Mouse (Mus musculus): ENCODE results near the gene Olfr827. TPM values are rescaled to one million over a fixed set of nuclear protein-coding genes. Genes with fewer than 3 reads are reported as not detected.
A peak's percentile ranks its signal among the peaks of the same experiment; 100 is the strongest.

Gene Olfr827
- not detected in 2 replicates for polyA plus RNA-seq (2014; fragmentation: Nextera tagmentation; extraction: Ambion mirVana)

- Histone ChIP-seq H3K27me3 (ENCODE audit: control insufficient read depth, insufficient read depth, low read length) (no peaks in the 10 kb centered on the region), H3K9ac (replicated peaks; ENCODE audit: low read depth, low read length) (no peak within 1 kb of the TSS), H3K36me3 (ENCODE audit: control insufficient read depth, insufficient read depth, low read length) (no peaks in the 10 kb centered on the region), H3K4me3 (ENCODE audit: low read depth, low read length) (no peak within 1 kb of the TSS), H3K4me1 (ENCODE audit: control insufficient read depth, insufficient read depth, low read length) (no peaks in the 10 kb centered on the region), H3K27ac (ENCODE audit: low read length) (no peak within 1 kb of the TSS), H3K4me2 (replicated peaks; ENCODE audit: low read depth, low read length) (no peak within 1 kb of the TSS), H3K9me3 (ENCODE audit: control insufficient read depth, low read depth, low read length) (no peaks in the 10 kb centered on the region)
- WGBS: 83% methylated on average over 1 of the region's 1 CpGs
- no peak for ATAC-seq (ENCODE audit: insufficient number of reproducible peaks, insufficient read depth, low FRiP score, low read depth)
These were observed at the start of gene Olfr827 for GRCm38 (mm10) chr10:130214303-130214702. Gene Olfr827 (minus strand): TSS chr10:130214403.

- no peak overlapping the region for H3K27ac ChIP-seq (ENCODE audit: low read length)
- WGBS: 64% methylated on average over 4 of the region's 4 CpGs
- no peak for ATAC-seq (ENCODE audit: insufficient number of reproducible peaks, insufficient read depth, low FRiP score, low read depth)
These were observed 49.0 kb upstream of the Olfr827 start for GRCm38 (mm10) chr10:130263203-130263602.

GRCm38 (mm10) chr10:130259483-130259882 lies 45.3 kb upstream of the Olfr827 start:
- no peak overlapping the region for H3K4me3 ChIP-seq (ENCODE audit: low read depth, low read length)
- H3K27ac ChIP-seq (ENCODE audit: low read length): no peak overlapping the region
- no peak overlapping the region for H3K4me2 ChIP-seq (replicated peaks; ENCODE audit: low read depth, low read length)
- WGBS: 64% methylated on average over 1 of the region's 1 CpGs
- H3K4me1 ChIP-seq (ENCODE audit: control insufficient read depth, insufficient read depth, low read length): no peaks in the 10 kb centered on the region
- 0 out of 2 replicates have a peak, but pooled peaks have one; percentile 23 for ATAC-seq (ENCODE audit: insufficient number of reproducible peaks, insufficient read depth, low FRiP score, low read depth)
- no peaks in the 10 kb centered on the region for H3K9me3 ChIP-seq (ENCODE audit: control insufficient read depth, low read depth, low read length)
- H3K36me3 ChIP-seq (ENCODE audit: control insufficient read depth, insufficient read depth, low read length): no peaks in the 10 kb centered on the region
- H3K27me3 ChIP-seq (ENCODE audit: control insufficient read depth, insufficient read depth, low read length): no peaks in the 10 kb centered on the region
- no peak overlapping the region for H3K9ac ChIP-seq (replicated peaks; ENCODE audit: low read depth, low read length)

More at GRCm38 (mm10) chr10:130263203-130263602, 49.0 kb upstream of the Olfr827 start:
- Histone ChIP-seq H3K9ac (replicated peaks; ENCODE audit: low read depth, low read length) (no peak overlapping the region), H3K4me3 (ENCODE audit: low read depth, low read length) (no peak overlapping the region), H3K4me1 (ENCODE audit: control insufficient read depth, insufficient read depth, low read length) (no peaks in the 10 kb centered on the region), H3K36me3 (ENCODE audit: control insufficient read depth, insufficient read depth, low read length) (no peaks in the 10 kb centered on the region), H3K9me3 (ENCODE audit: control insufficient read depth, low read depth, low read length) (no peaks in the 10 kb centered on the region), H3K4me2 (replicated peaks; ENCODE audit: low read depth, low read length) (no peak overlapping the region), H3K27me3 (ENCODE audit: control insufficient read depth, insufficient read depth, low read length) (no peaks in the 10 kb centered on the region)

- Histone ChIP-seq H3K36me3 (ENCODE audit: control insufficient read depth, insufficient read depth, low read length) (no peaks in the 10 kb centered on the region), H3K27ac (ENCODE audit: low read length) (no peak overlapping the region), H3K9ac (replicated peaks; ENCODE audit: low read depth, low read length) (no peak overlapping the region), H3K4me1 (ENCODE audit: control insufficient read depth, insufficient read depth, low read length) (no peaks in the 10 kb centered on the region), H3K4me3 (ENCODE audit: low read depth, low read length) (no peak overlapping the region), H3K27me3 (ENCODE audit: control insufficient read depth, insufficient read depth, low read length) (no peaks in the 10 kb centered on the region), H3K4me2 (replicated peaks; ENCODE audit: low read depth, low read length) (no peak overlapping the region), H3K9me3 (ENCODE audit: control insufficient read depth, low read depth, low read length) (no peaks in the 10 kb centered on the region)
- no peak for ATAC-seq (ENCODE audit: insufficient number of reproducible peaks, insufficient read depth, low FRiP score, low read depth)
- 0% methylated on average over 2 of the region's 2 CpGs for WGBS
These were observed 30.1 kb upstream of the Olfr827 start for GRCm38 (mm10) chr10:130244271-130244670.

- Histone ChIP-seq H3K27me3 (ENCODE audit: control insufficient read depth, insufficient read depth, low read length) (no peaks in the 10 kb centered on the region), H3K9ac (replicated peaks; ENCODE audit: low read depth, low read length) (no peak overlapping the region), H3K9me3 (ENCODE audit: control insufficient read depth, low read depth, low read length) (no peaks in the 10 kb centered on the region), H3K4me3 (ENCODE audit: low read depth, low read length) (no peak overlapping the region), H3K4me1 (ENCODE audit: control insufficient read depth, insufficient read depth, low read length) (no peaks in the 10 kb centered on the region), H3K36me3 (ENCODE audit: control insufficient read depth, insufficient read depth, low read length) (no peaks in the 10 kb centered on the region), H3K4me2 (replicated peaks; ENCODE audit: low read depth, low read length) (no peak overlapping the region), H3K27ac (ENCODE audit: low read length) (no peak overlapping the region)
- no peak for ATAC-seq (ENCODE audit: insufficient number of reproducible peaks, insufficient read depth, low FRiP score, low read depth)
- 68% methylated on average over 2 of the region's 2 CpGs for WGBS
These were observed 24.4 kb upstream of the Olfr827 start for GRCm38 (mm10) chr10:130238318-130239209.

- ATAC-seq (ENCODE audit: insufficient number of reproducible peaks, insufficient read depth, low FRiP score, low read depth): no peak
- H3K4me2 ChIP-seq (replicated peaks; ENCODE audit: low read depth, low read length): no peak overlapping the region
- 45% methylated on average over 1 of the region's 1 CpGs for WGBS
- H3K27ac ChIP-seq (ENCODE audit: low read length): no peak overlapping the region
- no peak overlapping the region for H3K4me3 ChIP-seq (ENCODE audit: low read depth, low read length)
- H3K27me3 ChIP-seq (ENCODE audit: control insufficient read depth, insufficient read depth, low read length): no peaks in the 10 kb centered on the region
- no peaks in the 10 kb centered on the region for H3K9me3 ChIP-seq (ENCODE audit: control insufficient read depth, low read depth, low read length)
- H3K36me3 ChIP-seq (ENCODE audit: control insufficient read depth, insufficient read depth, low read length): no peaks in the 10 kb centered on the region
- H3K4me1 ChIP-seq (ENCODE audit: control insufficient read depth, insufficient read depth, low read length): no peaks in the 10 kb centered on the region
- no peak overlapping the region for H3K9ac ChIP-seq (replicated peaks; ENCODE audit: low read depth, low read length)
These were observed 20.4 kb upstream of the Olfr827 start for GRCm38 (mm10) chr10:130234576-130234975.

- Histone ChIP-seq H3K27ac (ENCODE audit: low read length) (no peak overlapping the region), H3K27me3 (ENCODE audit: control insufficient read depth, insufficient read depth, low read length) (no peaks in the 10 kb centered on the region), H3K4me3 (ENCODE audit: low read depth, low read length) (no peak overlapping the region), H3K36me3 (ENCODE audit: control insufficient read depth, insufficient read depth, low read length) (no peaks in the 10 kb centered on the region), H3K4me1 (ENCODE audit: control insufficient read depth, insufficient read depth, low read length) (no peaks in the 10 kb centered on the region), H3K4me2 (replicated peaks; ENCODE audit: low read depth, low read length) (no peak overlapping the region), H3K9me3 (ENCODE audit: control insufficient read depth, low read depth, low read length) (no peaks in the 10 kb centered on the region), H3K9ac (replicated peaks; ENCODE audit: low read depth, low read length) (no peak overlapping the region)
- 75% methylated on average over 1 of the region's 1 CpGs for WGBS
- no peak for ATAC-seq (ENCODE audit: insufficient number of reproducible peaks, insufficient read depth, low FRiP score, low read depth)
These were observed 17.9 kb upstream of the Olfr827 start for GRCm38 (mm10) chr10:130232117-130232516.

- H3K4me3 ChIP-seq (ENCODE audit: low read depth, low read length): no peak overlapping the region
- H3K9ac ChIP-seq (replicated peaks; ENCODE audit: low read depth, low read length): no peak overlapping the region
- no peaks in the 10 kb centered on the region for H3K27me3 ChIP-seq (ENCODE audit: control insufficient read depth, insufficient read depth, low read length)
- no peaks in the 10 kb centered on the region for H3K4me1 ChIP-seq (ENCODE audit: control insufficient read depth, insufficient read depth, low read length)
- WGBS: 84% methylated on average over 5 of the region's 5 CpGs
- H3K27ac ChIP-seq (ENCODE audit: low read length): no peak overlapping the region
- no peak overlapping the region for H3K4me2 ChIP-seq (replicated peaks; ENCODE audit: low read depth, low read length)
- no peaks in the 10 kb centered on the region for H3K36me3 ChIP-seq (ENCODE audit: control insufficient read depth, insufficient read depth, low read length)
- ATAC-seq (ENCODE audit: insufficient number of reproducible peaks, insufficient read depth, low FRiP score, low read depth): no peak
- H3K9me3 ChIP-seq (ENCODE audit: control insufficient read depth, low read depth, low read length): no peaks in the 10 kb centered on the region
These were observed 15.4 kb upstream of the Olfr827 start for GRCm38 (mm10) chr10:130229584-130229983.
